Mouse (Mus musculus) CH12.LX (cell line): ENCODE results near the gene Ccdc93.

Source experiments
- CTCF ChIP-seq, 2 experiments: IDR thresholded peaks in 1 of 2; conservative IDR thresholded peaks in 1 of 2; 2 replicates each; pipeline ENCODE4 v1.5.1; 2011 to 2012; ENCODE audit warnings: low read depth in 2 of 2, low read length in 2 of 2, improper control_type of control experiment in 1 of 2, inconsistent platforms in 1 of 2, mild to moderate bottlenecking in 1 of 2, moderate library complexity in 1 of 2
- MAX ChIP-seq: IDR thresholded peaks from 2 replicates; pipeline ENCODE4 v1.6.1; 2011; ENCODE audit warnings: low read length, improper control_type of control experiment
- MEF2A ChIP-seq: IDR thresholded peaks from 2 replicates; pipeline ENCODE4 v1.6.1; 2014; ENCODE audit warnings: low read depth, mild to moderate bottlenecking, inconsistent platforms, low read length, improper control_type of control experiment, borderline replicate concordance
- POLR2A ChIP-seq: IDR thresholded peaks from 2 replicates; pipeline ENCODE4 v1.6.1; 2011; ENCODE audit warnings: low read depth, mild to moderate bottlenecking, improper control_type of control experiment, low read length
- RCOR1 ChIP-seq: conservative IDR thresholded peaks from 2 replicates; pipeline ENCODE4 v1.6.1; 2012; ENCODE audit warnings: low read depth, mild to moderate bottlenecking, inconsistent platforms, low read length, improper control_type of control experiment
- UBTF ChIP-seq: IDR thresholded peaks from 2 replicates; pipeline ENCODE4 v1.6.1; 2012; ENCODE audit warnings: low read depth, mild to moderate bottlenecking, inconsistent platforms, low read length, improper control_type of control experiment, moderate library complexity

GRCm38 (mm10) chr1:121510420-121511140, 79.7 kb downstream of the Ccdc93 start:
- TF ChIP-seq MAX (no peak), RCOR1 (no peak), UBTF (no peak), CTCF (conservative IDR thresholded peaks at IDR 0.05 in 1 of 2, IDR thresholded peaks at IDR 0.05 in 1 of 2; ENCODE audit: low read depth in 2 of 2, low read length in 2 of 2) (no peak), MEF2A (no peak), POLR2A (no peak)
